Mouse (Mus musculus) cortical plate, adult 2 months (tissue): ENCODE data around the gene Hcn2.

Source experiments
- CTCF ChIP-seq: fragments of 200-500 bp; IDR thresholded peaks from 2 replicates; pipeline ENCODE4 v1.5.1; 2011; ENCODE audit warnings: mild to moderate bottlenecking, control low read depth, low read length; ENCODE audit not compliant: insufficient read depth; ENCODE audit errors: extremely low read depth
- POLR2A ChIP-seq: fragments of 200-500 bp; IDR thresholded peaks from 2 replicates; pipeline ENCODE4 v1.6.1; 2011; ENCODE audit warnings: mild to moderate bottlenecking, low read length, control low read depth; ENCODE audit not compliant: insufficient read depth; ENCODE audit errors: extremely low read depth

- TF ChIP-seq CTCF, result no peak
- TF ChIP-seq POLR2A, result no peak
Measured at GRCm38 (mm10) chr10:79672088-79672455, 44.4 kb upstream of the Hcn2 start.
